Mouse (Mus musculus) adrenal gland, adult 18-20 months (tissue): ENCODE measurements around the gene Pafah1b1. TPM values are rescaled to one million over a fixed set of nuclear protein-coding genes. Genes with fewer than 3 reads are reported as not detected.

Experiments used
- DNase-seq, 2 experiments: peaks; one replicate each; pipeline ENCODE4 v3.0.0; 2021 to 2022; ENCODE audit warnings: low spot score in 2 of 2
- long read RNA-seq, 2 experiments: library from polyadenylated mRNA; stranded (forward); transcript quantifications; one replicate each; pipeline ENCODE4 v2.0.0; 2021
- total RNA-seq, 2 experiments: library from RNA; stranded (reverse); gene quantifications; 1 replicate in 1 of 2; 2 replicates in 1 of 2; pipeline ENCODE4 v1.2.3; 2021

The Pafah1b1 gene
- 100 to 1,000 TPM; 185 to 188 TPM for total RNA-seq
- long read RNA-seq, experiment 1, full-length matches to known transcripts, result 50 of 54 reads
- long read RNA-seq, experiment 1, partial matches to known transcripts, result 2 of 54 reads
- long read RNA-seq, experiment 1, other reads (novel, unspliced or antisense), result 2 of 54 reads
- long read RNA-seq, experiment 2, full-length matches to known transcripts, result 124 of 150 reads
- long read RNA-seq, experiment 2, partial matches to known transcripts, result 18 of 150 reads
- long read RNA-seq, experiment 2, other reads (novel, unspliced or antisense), result 8 of 150 reads

- DNase-seq, result peak; percentile 94 to 95
Measured at GRCm38 (mm10) chr11:74724235-74724791, at the start of gene Pafah1b1. Gene Pafah1b1, minus strand, starts transcription at chr11:74724670.

GRCm38 (mm10) chr11:74772386-74772785 lies 47.9 kb upstream of the Pafah1b1 start:
- no peak for DNase-seq

- no peak for DNase-seq
Measured at GRCm38 (mm10) chr11:74771650-74772049, 47.2 kb upstream of the Pafah1b1 start.

DNA sequence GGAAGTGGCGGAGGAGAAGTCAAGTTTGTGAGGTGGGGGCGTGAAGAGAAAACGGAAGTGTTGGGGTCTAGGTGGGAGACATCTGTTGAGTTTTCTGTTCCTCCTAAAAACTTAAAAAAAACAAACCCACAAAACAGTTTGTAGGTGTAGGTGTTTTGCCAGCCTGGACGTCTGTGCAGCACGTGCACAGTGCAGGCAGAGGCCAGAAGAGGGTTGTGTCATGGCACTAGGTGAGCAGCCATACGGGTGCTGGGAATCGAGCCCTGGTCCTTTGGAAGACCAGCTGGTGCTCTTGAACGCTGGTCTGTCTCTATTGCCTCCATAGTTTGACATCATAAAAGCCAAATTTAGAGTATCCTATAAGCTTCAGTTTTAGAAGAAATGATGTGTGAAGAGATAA lies 46.8 kb upstream of the Pafah1b1 start:
- DNase-seq, result no peak

DNA sequence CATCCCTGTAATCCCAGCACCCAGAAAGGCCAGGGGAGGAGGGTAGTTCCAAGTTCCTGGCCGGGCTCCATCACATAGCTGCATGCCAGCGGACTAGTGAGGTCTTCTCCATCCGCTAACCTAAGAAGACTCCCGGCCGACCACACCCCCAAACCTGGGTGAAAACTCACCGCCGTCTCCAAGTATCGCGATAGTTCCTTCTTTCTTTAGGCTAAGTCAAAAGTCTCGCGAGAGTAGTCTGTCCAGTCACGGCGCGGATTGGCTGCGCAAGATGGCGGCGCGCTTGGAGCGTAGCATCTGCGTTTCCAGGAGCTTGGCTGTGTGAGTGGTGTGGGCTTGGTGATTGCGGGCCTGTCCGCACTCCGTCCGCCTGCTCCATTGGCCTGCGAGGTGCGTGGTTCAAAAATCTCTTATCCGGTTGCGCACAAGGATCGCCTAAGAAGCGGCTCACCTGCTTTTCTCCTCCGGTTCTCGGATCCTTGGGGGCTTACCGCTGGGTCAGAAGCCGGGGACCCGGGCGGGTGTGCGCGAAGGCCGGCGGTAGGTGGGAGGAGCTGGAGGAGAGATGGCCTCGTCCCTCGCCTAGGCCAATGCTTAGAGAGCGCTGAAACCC lies 46.2 kb upstream of the Pafah1b1 start, which contains the start of gene Mettl16:
Mettl16 (plus strand) TSS at position 236 of the 613 bp plus-strand sequence.
- DNase-seq, result peak; percentile 84 to 89

DNA sequence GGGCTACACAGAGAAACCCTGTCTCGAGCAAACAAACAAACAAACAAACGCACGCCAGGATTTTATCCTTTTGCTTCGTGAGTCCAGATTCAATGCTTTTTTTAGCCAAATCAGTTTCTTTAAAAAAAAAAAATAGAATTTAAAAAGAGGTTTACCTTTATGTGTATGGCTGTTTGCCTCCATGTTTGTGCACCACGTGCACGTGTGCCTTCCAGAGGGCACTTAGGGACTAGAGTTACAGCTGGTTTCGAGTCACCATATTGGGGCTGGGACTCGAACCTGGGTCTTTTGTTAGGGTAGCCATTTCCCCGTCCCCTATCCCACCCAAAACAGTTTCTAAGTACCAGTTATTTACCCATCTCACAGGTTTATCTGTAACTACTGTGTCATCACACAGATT lies 45.6 kb upstream of the Pafah1b1 start:
- DNase-seq, result no peak

GRCm38 (mm10) chr11:74768045-74768444 lies 43.6 kb upstream of the Pafah1b1 start:
- peak in 1 of 2 experiments; percentile 33 for DNase-seq

DNA sequence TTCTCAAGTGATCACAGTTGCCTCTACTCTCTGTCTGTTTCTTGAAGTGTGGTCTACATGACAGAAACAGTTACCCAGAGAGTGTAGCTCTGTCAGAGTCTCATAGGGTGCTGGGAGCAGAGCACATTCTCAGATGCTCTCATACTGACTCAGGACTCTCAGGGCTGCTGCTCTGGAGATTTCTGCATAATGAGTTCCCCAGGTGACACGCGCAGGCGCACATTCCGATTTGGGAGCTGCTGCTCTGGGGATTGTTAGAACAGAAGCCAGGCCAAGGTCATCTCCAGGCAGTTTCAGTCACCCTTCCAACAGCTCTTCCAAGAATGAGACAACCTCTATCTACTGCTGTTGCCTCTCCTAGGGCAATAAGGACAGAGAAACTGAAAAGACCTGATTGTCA lies 43.0 kb upstream of the Pafah1b1 start:
- peak; percentile 46 to 65 for DNase-seq

- DNase-seq, result no peak
Measured at GRCm38 (mm10) chr11:74763960-74764625, 39.6 kb upstream of the Pafah1b1 start.

GRCm38 (mm10) chr11:74761011-74761705 lies 36.7 kb upstream of the Pafah1b1 start:
- DNase-seq, result no peak

DNA sequence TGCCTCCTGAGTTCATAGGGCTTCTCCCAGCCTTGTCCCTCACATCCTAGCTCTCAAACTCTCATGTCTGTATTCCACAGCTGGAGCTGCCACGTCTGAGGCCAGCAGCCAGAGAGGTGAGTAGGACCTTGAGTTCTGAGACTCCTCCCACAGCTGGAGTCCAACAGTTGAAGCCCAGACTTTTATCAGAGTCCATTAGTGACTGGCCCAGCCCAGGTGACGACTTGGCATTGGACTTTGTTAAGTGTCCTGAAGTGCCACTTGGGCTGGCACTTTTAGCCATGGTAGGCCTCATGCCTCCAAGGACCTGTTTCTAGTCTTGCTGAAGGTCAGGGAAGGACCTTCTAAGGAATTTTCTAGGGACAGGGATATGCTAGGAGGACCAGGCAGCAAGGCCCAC lies 32.2 kb upstream of the Pafah1b1 start:
- no peak for DNase-seq

DNA sequence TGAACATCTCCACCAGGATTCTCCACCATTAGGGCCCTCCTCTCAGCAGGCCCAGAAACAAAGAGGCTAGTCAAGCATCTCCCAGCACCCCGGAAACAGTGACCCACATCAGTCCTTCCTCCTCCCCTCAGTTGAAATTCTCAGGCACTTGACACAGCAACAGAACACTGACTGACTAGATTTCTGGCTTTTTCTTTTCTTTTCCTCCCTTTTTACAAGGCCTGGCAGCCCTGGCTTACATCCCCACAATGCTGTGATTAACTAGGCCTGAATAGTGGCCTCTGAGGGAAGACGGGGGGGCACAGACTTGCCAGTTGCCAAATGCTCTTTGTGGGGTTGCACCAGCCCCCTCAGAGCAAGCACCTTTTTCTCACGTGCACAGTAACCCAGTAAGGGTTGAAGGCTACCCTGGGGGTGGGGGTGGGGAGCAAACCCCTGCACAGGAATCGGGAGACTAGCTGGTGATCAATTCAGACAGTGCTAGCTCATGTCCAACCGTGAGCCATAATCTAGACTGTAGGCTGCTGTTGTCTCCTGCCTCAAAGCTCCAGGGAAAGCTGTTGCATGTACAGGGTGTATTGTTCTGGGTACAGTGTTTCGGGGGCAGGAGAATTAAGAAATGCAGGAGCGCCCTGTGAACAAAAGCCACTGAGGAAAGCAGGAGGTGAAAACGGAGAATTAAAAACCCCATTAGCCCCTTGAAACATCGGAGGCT lies 27.0 kb upstream of the Pafah1b1 start:
- no peak for DNase-seq

DNA sequence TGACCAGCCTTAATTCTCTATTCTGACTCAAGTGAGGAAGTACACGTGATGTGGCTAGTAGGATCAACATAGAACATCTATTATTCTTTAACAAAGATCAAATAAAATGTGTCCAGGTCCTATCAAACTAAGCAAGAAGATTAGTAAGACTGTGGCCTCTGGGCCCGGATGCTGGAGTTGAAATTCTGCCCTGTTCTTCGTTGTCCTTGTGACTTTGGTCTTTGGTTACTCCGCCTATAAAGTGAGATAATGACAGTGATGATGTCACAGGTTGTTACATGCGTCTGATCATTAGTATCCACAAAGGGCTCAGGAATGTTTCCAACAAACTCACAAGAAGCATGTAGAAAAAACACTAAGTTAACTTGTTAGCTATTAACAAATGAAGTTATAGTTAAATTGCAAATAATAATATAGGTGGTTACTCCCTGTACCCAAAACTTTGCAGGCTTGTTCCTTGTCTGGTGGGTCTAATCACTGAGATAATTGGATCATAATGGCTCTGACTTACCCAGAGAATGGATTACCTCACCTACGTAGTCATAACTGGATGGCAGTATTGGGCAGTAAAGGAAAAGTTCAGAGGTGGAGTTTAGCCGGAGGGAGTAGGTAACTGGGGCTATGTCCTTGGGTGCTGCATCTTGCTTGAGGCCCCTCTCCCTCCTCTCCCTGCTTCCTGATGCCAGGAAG lies 26.3 kb upstream of the Pafah1b1 start:
- DNase-seq, result no peak

GRCm38 (mm10) chr11:74749241-74749640 lies 24.8 kb upstream of the Pafah1b1 start:
- DNase-seq, result no peak

DNA sequence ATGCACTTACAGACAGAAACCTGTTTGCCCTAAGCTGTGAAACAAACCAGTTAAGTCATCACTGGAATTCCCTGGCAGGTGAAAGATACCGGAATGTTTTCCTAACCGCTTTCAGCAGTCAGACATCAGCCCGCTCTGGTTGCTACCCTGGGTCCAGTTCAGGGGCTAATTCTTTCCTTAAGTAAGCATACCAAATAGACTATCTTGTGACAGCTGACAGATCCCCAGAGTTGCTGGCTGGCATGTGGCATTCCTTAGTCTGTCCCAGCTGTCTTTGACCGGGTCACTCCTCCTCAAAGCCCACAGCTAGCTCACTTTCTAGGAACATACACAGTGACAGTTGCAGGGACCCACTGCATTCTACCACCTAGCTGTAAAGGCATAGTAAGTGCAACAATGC lies 23.6 kb upstream of the Pafah1b1 start:
- no peak for DNase-seq

DNA sequence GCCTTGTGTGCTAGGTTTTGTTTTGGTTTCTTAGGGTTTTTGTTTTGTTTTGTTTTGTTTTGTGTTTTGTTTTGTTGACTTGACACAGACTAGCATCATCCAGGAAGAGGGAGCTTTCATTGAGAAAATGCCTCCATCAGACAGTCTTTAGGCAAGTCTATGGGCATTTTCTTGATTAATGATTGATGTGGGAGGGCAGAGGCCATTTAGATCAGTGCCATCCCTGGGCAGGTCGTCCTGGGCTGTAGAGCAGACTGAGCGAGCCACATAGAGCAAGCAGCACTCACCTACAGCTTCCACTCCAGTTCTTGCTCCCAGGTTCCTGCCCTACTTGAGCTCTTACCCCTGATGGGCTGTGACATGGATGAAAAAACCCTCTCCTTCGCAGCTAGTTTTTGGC lies 13.4 kb upstream of the Pafah1b1 start:
- no peak for DNase-seq

- no peak for DNase-seq
Measured at GRCm38 (mm10) chr11:74734917-74735316, 10.4 kb upstream of the Pafah1b1 start.

GRCm38 (mm10) chr11:74725181-74725580 lies 711 bp upstream of the Pafah1b1 start:
- DNase-seq, result no peak

DNA sequence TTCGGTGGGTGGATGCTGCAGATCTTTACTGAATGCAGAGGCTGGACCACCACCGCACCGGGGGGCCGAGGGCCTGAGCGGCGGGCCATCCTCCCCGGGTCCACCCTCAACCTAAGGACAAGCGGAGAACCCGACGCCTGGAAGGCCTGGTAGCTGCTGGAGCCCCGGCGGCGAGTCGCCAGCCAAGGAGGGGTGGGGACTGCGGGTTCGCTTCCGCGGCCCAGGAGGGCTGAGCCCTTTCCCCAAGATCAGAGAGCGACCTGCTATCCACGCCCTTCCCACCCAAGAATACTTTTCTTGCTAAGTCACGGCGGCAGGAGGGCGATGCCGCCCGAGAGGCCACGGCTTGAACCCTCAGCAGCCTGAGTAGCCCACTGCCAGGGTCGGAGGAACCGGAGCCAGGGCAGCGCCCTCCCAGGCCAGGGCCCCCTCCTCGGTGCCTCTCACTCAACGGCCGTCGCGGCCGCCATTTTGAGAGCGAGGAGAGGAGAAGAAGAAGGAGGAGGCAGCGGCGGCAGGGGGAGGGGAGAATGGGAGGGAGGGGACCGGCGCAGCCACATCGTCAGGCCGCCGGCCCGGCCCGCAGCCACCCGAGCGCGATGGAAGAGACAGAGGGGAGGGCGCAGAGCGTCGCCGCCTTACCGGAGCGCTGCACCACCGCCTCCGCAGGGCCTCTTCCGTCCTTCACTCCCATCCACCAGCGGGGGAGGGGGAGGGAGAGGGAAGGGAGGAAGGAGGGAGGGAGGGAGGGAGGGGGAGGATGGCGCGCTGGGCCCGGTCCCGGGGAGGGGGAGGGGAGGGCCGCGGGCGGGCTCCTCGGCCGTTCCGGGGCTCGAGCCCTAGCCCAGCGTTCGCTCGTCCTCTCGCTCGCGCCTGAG lies 874 bp downstream of the Pafah1b1 start:
- DNase-seq, result peak; percentile 79 to 84
